Mouse (Mus musculus) stomach, embryonic 16.5 days (tissue): ENCODE data around the gene Erv3. TPM values are rescaled to one million over a fixed set of nuclear protein-coding genes. Genes with fewer than 3 reads are reported as not detected.

ENCODE experiments used
- ATAC-seq: fragments of 200-750 bp; cut with Nextera tagmentation; 2 replicates; pipeline ENCODE4 v1.8.0; 2017; ENCODE audit warnings: moderate number of reproducible peaks, moderate TSS enrichment; ENCODE audit not compliant: insufficient read depth, low FRiP score
- H3K27ac ChIP-seq: fragments of 300-500 bp; sonication (generic); 2 replicates; pipeline ENCODE4 v1.5.1; 2014; ENCODE audit warnings: low read length
- H3K27me3 ChIP-seq: fragments of 300-500 bp; sonication (generic); 2 replicates; pipeline ENCODE4 v1.6.1; 2014; ENCODE audit warnings: low read length, control low read depth, mixed read lengths; ENCODE audit not compliant: control insufficient read depth, insufficient read depth
- H3K36me3 ChIP-seq: fragments of 300-500 bp; sonication (generic); 2 replicates; pipeline ENCODE4 v1.6.1; 2014; ENCODE audit warnings: low read length; ENCODE audit not compliant: control insufficient read depth, insufficient read depth
- H3K4me1 ChIP-seq: fragments of 300-500 bp; sonication (generic); 2 replicates; pipeline ENCODE4 v1.6.1; 2014; ENCODE audit warnings: low read length, control low read depth, mixed read lengths; ENCODE audit not compliant: control insufficient read depth, insufficient read depth
- H3K4me2 ChIP-seq: fragments of 300-500 bp; sonication (generic); 2 replicates; pipeline ENCODE4 v1.6.1; 2014; ENCODE audit warnings: low read depth, low read length, mixed read lengths
- H3K4me3 ChIP-seq: fragments of 300-500 bp; sonication (generic); replicated peaks from 2 replicates; pipeline ENCODE4 v1.5.1; 2014; ENCODE audit warnings: mild to moderate bottlenecking, low read length
- H3K9ac ChIP-seq: fragments of 300-500 bp; sonication (generic); 2 replicates; pipeline ENCODE4 v1.6.1; 2014; ENCODE audit warnings: low read length
- H3K9me3 ChIP-seq: fragments of 300-500 bp; sonication (generic); replicated peaks from 2 replicates; pipeline ENCODE4 v1.6.1; 2016; ENCODE audit warnings: low read length, control low read depth; ENCODE audit not compliant: control insufficient read depth
- WGBS: fragments of 180-500 bp; shearing (Covaris S2); extraction: QIAGEN DNeasy Blood & Tissue Kit; methylation state at CpG from one replicate; pipeline ENCODE4 v1.1.7; 2014; 5-methylcytosine and 5-hydroxymethylcytosine counted together
- polyA plus RNA-seq: library from polyadenylated mRNA; unstranded; fragments of >200 nt; fragmentation: Nextera tagmentation; extraction: Ambion mirVana; gene quantifications from 2 replicates; pipeline ENCODE4 v1.2.1, GENCODE M21; 2015

Erv3 gene
- polyA plus RNA-seq = not detected in 2 replicates

DNA sequence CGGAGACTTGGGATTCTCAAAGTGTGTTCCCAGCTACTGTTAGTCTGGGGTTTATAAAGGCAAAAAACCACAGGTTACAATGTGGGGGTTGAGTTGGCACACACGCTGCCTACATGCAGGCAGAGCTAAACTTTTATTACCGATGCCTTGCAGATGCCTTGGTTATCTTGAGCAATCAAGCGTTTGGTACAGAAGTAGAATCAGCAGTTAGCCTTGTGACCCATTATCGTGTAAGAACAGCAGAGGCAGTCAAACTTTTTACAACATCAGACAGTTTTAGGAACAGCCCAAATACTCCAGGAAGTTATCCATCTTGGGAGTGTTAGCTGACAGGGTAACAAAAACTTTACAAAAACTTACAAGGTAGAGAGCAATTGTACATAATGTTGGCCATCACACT, at the start of gene Erv3:
Erv3 (minus strand) TSS at position 27 of the 400 bp plus-strand sequence.
- Histone ChIP-seq H3K4me2 (no peak within 1 kb of the TSS), H3K9me3 (no peaks in the 10 kb centered on the region), H3K27me3 (no peaks in the 10 kb centered on the region), H3K36me3 (no peaks in the 10 kb centered on the region), H3K27ac (no peak within 1 kb of the TSS), H3K4me1 (no peaks in the 10 kb centered on the region), H3K4me3 (no peak within 1 kb of the TSS), H3K9ac (no peak within 1 kb of the TSS)
- WGBS = 85% methylated on average over 5 of the region's 5 CpGs
- no peak for ATAC-seq

DNA sequence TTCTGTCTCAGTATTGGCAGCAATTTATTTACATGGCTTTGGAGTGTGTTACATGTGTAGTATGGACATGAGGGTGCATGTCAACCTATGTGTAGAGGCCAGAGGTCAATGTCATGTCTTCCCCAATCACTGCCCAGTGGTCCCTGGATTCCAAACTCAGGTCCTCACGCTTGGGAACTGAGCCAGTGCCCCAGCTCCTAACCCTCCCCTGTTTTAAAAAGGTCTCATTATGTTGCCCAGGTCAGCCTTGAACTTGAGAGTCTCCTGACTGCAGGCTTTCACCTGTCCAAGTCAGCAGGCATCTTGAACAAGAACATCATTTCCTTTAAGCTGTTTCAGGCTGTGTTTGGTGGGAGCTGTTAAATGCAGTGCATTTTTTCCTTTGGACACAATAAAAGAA, 49.4 kb upstream of the Erv3 start:
- 90% methylated on average over 1 of the region's 1 CpGs for WGBS
- H3K4me1 ChIP-seq = 0 out of 2 replicates have a peak, but pooled peaks cover 8% of the 10 kb centered on the region
- peak overlapping the region; percentile 68 for H3K4me2 ChIP-seq
- no peaks in the 10 kb centered on the region for H3K9me3 ChIP-seq
- no peaks in the 10 kb centered on the region for H3K27me3 ChIP-seq
- H3K27ac ChIP-seq = 0 out of 2 replicates have a peak overlapping the region, but pooled peaks have one; percentile 0
- H3K36me3 ChIP-seq = no peaks in the 10 kb centered on the region
- no peak overlapping the region for H3K9ac ChIP-seq
- ATAC-seq = no peak
- no peak overlapping the region for H3K4me3 ChIP-seq

DNA sequence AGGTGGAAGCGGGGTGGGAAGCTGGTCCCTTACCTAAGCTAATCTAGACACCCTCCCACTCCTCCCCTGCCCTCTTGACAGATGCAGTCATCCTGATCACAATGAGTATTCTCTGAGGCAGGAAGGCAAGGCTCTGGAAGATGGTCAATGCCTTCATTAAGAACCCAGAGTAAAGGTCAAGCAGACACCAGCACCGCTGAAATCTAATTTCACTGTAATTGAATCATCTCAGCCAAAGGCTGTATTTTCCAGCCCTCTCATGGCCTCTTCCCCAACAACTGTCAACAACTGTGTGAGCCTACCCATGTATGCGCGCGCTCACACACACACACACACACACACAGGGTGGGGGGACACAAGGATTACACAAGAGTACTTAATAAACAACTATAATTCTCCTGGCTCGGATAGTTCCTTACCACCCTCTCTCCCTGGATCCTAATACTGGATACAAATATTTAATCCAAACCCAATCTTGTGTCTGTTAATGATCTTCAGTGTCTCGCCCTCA, 48.9 kb upstream of the Erv3 start:
- no peak overlapping the region for H3K4me3 ChIP-seq
- no peaks in the 10 kb centered on the region for H3K27me3 ChIP-seq
- no peaks in the 10 kb centered on the region for H3K9me3 ChIP-seq
- ATAC-seq = peak; percentile 7; the same call in 1 of the 2 replicates
- H3K9ac ChIP-seq = no peak overlapping the region
- 0 out of 2 replicates have a peak, but pooled peaks cover 6% of the 10 kb centered on the region for H3K4me1 ChIP-seq
- WGBS = 66% methylated on average over 7 of the region's 7 CpGs
- H3K36me3 ChIP-seq = no peaks in the 10 kb centered on the region
- no peak overlapping the region for H3K4me2 ChIP-seq
- no peak overlapping the region for H3K27ac ChIP-seq

DNA sequence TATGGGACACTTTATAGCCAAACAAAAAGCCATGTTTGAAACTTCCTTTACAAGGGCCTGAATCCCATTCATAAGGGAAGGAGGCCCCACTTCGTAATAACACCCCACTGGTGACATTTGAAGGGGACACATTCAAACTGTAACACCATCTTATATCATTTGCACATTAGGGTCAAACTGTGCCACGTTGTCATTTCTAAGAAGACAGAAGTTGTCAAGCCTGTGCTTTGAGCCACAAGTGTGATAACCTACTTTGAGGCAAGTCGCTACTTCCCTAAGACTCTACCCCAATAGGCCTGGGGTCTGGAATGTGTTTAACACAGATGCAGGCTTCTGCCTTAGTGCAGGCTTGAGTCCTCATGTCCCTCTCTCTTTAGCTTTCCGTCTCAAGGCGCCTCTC, 47.8 kb upstream of the Erv3 start:
- WGBS = 82% methylated on average over 5 of the region's 5 CpGs
- 0 out of 2 replicates have a peak, but pooled peaks cover 5% of the 10 kb centered on the region for H3K4me1 ChIP-seq
- H3K4me2 ChIP-seq = no peak overlapping the region

DNA sequence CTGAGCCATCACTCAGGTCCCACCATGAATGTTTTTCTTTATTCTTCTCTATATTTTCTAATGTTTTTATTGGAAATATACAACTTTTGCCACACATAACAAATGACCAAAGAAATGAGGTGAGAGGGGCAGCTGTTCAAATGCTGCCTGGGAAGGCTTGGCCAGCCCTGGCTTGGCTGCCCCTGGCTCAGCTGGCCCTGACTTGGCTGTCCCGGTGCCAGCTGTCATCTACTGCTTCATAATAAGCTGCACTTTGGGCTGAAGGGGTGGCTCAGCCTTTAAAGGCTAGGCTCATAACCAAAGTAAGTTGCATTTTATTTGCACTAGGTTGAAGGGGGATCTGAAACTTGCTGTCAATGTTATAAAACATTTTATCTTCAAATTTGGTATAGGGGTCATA, 47.3 kb upstream of the Erv3 start:
- no peak overlapping the region for H3K9ac ChIP-seq
- no peaks in the 10 kb centered on the region for H3K36me3 ChIP-seq
- no peaks in the 10 kb centered on the region for H3K27me3 ChIP-seq
- H3K27ac ChIP-seq = no peak overlapping the region
- whole genome bisulfite sequencing = 72% methylated on average over 1 of the region's 1 CpGs
- H3K4me3 ChIP-seq = no peak overlapping the region
- no peak overlapping the region for H3K4me2 ChIP-seq
- ATAC-seq = no peak
- H3K4me1 ChIP-seq = 0 out of 2 replicates have a peak, but pooled peaks cover 5% of the 10 kb centered on the region
- H3K9me3 ChIP-seq = no peaks in the 10 kb centered on the region

More for the DNA sequence above, 47.8 kb upstream of the Erv3 start:
- no peaks in the 10 kb centered on the region for H3K27me3 ChIP-seq
- no peak for ATAC-seq
- H3K36me3 ChIP-seq = no peaks in the 10 kb centered on the region
- H3K4me3 ChIP-seq = no peak overlapping the region
- no peak overlapping the region for H3K9ac ChIP-seq
- no peaks in the 10 kb centered on the region for H3K9me3 ChIP-seq
- no peak overlapping the region for H3K27ac ChIP-seq

DNA sequence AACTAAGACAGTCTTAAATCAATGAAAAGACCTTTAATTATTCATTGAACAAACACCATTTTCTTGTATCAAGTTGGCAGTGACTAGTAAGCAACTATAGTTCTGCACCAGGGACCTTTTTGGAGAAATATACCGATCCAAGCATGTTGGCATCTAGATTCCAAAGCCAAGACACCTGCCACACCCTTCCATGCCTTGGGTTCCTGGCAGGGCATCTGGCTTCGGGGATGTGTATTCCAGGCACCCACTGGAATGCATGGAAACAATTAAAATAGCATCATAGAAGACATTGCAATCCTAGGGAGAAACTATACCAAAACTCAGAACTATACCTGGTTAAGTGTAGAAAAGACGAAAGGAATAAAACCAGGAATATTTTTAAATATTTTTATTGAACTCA, 46.7 kb upstream of the Erv3 start:
- WGBS = 81% methylated on average over 3 of the region's 3 CpGs

DNA sequence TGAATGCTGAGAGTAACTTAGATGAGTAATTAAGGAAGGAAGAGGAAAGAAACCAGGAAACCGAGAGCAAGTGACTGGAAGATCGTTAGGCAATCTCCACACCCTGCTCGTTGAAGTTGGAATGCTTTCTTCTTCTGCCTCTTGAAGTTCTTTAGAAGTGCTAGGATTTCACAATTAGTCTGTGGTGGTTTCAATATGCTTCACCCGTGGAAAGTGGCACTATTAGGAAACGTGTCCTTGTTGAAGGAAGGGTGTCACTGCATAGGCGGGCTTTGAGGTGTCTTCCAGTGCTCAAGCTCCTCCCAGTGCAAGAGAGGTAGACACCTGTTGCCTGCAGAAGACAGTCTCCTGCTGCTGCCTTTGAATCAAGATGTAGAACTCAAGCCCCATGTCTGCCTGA, 46.2 kb upstream of the Erv3 start:
- Histone ChIP-seq H3K4me3 (no peak overlapping the region), H3K4me1 (0 out of 2 replicates have a peak, but pooled peaks cover 5% of the 10 kb centered on the region), H3K9ac (no peak overlapping the region), H3K9me3 (no peaks in the 10 kb centered on the region), H3K27ac (no peak overlapping the region), H3K36me3 (no peaks in the 10 kb centered on the region), H3K27me3 (no peaks in the 10 kb centered on the region), H3K4me2 (no peak overlapping the region)
- WGBS = 73% methylated on average over 6 of the region's 6 CpGs
- ATAC-seq = no peak

More for the DNA sequence above, 46.7 kb upstream of the Erv3 start:
- no peaks in the 10 kb centered on the region for H3K36me3 ChIP-seq
- H3K4me2 ChIP-seq = no peak overlapping the region
- no peaks in the 10 kb centered on the region for H3K9me3 ChIP-seq
- no peaks in the 10 kb centered on the region for H3K27me3 ChIP-seq
- H3K4me1 ChIP-seq = 0 out of 2 replicates have a peak, but pooled peaks cover 5% of the 10 kb centered on the region
- H3K9ac ChIP-seq = no peak overlapping the region
- ATAC-seq = no peak
- no peak overlapping the region for H3K27ac ChIP-seq
- no peak overlapping the region for H3K4me3 ChIP-seq

DNA sequence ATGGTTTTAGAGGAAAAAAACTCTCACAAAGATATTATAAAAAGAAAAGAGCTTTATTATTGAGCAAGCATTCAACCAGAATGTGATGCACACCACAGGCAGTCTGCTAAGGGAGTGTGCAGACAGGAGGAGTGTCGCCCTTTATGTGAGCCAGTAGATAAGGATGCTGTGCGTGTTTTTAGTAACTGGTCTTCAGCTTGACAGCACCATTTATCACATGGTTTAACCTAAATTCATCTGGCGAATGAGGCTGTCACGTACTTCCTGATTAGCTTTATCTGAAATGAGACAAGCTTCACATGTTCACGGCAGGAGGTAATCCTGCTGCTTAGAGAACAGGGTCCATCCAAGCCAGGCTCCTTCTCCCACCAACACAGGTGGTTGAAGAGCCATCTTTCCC, 45.5 kb upstream of the Erv3 start:
- Histone ChIP-seq H3K4me3 (no peak overlapping the region), H3K27me3 (no peaks in the 10 kb centered on the region), H3K9ac (no peak overlapping the region), H3K27ac (no peak overlapping the region), H3K36me3 (no peaks in the 10 kb centered on the region), H3K4me2 (no peak overlapping the region), H3K9me3 (no peaks in the 10 kb centered on the region), H3K4me1 (0 out of 2 replicates have a peak, but pooled peaks cover 5% of the 10 kb centered on the region)
- no peak for ATAC-seq
- WGBS = 34% methylated on average over 5 of the region's 5 CpGs

DNA sequence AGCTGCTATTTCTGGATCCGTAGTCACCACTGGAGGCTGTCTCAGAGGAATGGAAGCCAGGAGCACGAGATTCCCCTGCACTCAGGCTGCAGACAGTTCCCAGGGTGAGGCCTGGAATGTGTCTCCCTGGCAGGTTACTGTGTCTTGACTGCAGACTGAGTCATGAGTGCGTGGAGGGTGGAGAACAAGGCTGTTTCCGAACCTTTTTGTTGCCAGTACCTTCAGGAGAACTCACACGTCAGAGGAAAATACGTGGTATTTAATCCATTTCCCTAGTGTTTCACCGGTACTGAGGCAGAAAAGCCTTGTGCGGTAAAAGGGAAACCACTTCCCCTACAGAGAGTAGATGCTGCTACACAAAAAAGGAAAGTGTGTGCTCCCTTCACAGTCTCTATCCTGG, 43.3 kb upstream of the Erv3 start:
- no peak overlapping the region for H3K4me2 ChIP-seq
- H3K27ac ChIP-seq = peak overlapping the region; percentile 81
- H3K9ac ChIP-seq = peak overlapping the region; percentile 28; the same call in 1 of the 2 replicates
- peak; percentile 93 for ATAC-seq
- no peaks in the 10 kb centered on the region for H3K9me3 ChIP-seq
- 0 out of 2 replicates have a peak, but pooled peaks cover 2% of the 10 kb centered on the region for H3K4me1 ChIP-seq
- no peak overlapping the region for H3K4me3 ChIP-seq
- no peaks in the 10 kb centered on the region for H3K27me3 ChIP-seq
- 20% methylated on average over 8 of the region's 8 CpGs for WGBS
- H3K36me3 ChIP-seq = no peaks in the 10 kb centered on the region
